Mouse (Mus musculus) hindbrain, embryonic 15.5 days (tissue): ENCODE data around the gene Sesn2. TPM values are rescaled to one million over a fixed set of nuclear protein-coding genes. Genes with fewer than 3 reads are reported as not detected.

Source experiments
- ATAC-seq: fragments of 200-750 bp; cut with Nextera tagmentation; 2 replicates; pipeline ENCODE4 v1.8.0; 2017; ENCODE audit warnings: low read depth, moderate number of reproducible peaks, moderate TSS enrichment; ENCODE audit not compliant: low FRiP score
- H3K27ac ChIP-seq: fragments of 300-500 bp; sonication (generic); replicated peaks from 2 replicates; pipeline ENCODE4 v1.5.1; 2015; ENCODE audit warnings: mild to moderate bottlenecking, inconsistent platforms
- H3K27me3 ChIP-seq: fragments of 300-500 bp; sonication (generic); 2 replicates; pipeline ENCODE4 v1.6.1; 2015; ENCODE audit warnings: control low read depth, inconsistent platforms
- H3K36me3 ChIP-seq: fragments of 300-500 bp; sonication (generic); 2 replicates; pipeline ENCODE4 v1.6.1; 2015; ENCODE audit warnings: control low read depth, inconsistent platforms
- H3K4me1 ChIP-seq: fragments of 300-500 bp; sonication (generic); replicated peaks from 2 replicates; pipeline ENCODE4 v1.6.1; 2015; ENCODE audit warnings: control low read depth, inconsistent platforms
- H3K4me2 ChIP-seq: fragments of 300-500 bp; sonication (generic); 2 replicates; pipeline ENCODE4 v1.6.1; 2015; ENCODE audit warnings: moderate library complexity, mild to moderate bottlenecking, inconsistent platforms
- H3K4me3 ChIP-seq: fragments of 300-500 bp; sonication (generic); 2 replicates; pipeline ENCODE4 v1.5.1; 2015; ENCODE audit warnings: mild to moderate bottlenecking, inconsistent platforms
- H3K9ac ChIP-seq: fragments of 300-500 bp; sonication (generic); 2 replicates; pipeline ENCODE4 v1.6.1; 2015; ENCODE audit warnings: inconsistent platforms
- H3K9me3 ChIP-seq: fragments of 300-500 bp; sonication (generic); 2 replicates; pipeline ENCODE4 v1.6.1; 2016; ENCODE audit warnings: control low read depth, inconsistent platforms
- WGBS: fragments of 180-500 bp; shearing (Covaris S2); methylation state at CpG from one replicate; pipeline ENCODE4 v1.1.7; 2015; 5-methylcytosine and 5-hydroxymethylcytosine counted together
- polyA plus RNA-seq: library from polyadenylated mRNA; unstranded; fragments of >200 nt; fragmentation: Nextera tagmentation; extraction: Ambion mirVana; gene quantifications from 2 replicates; pipeline ENCODE4 v1.2.1, GENCODE M21; 2015

Gene Sesn2
- polyA plus RNA-seq, 1 experiment from 2014 or later, result 11.5 TPM

GRCm38 (mm10) chr4:132464255-132464613 lies 46.1 kb downstream of the Sesn2 start:
- peak overlapping the region; percentile 74 for H3K4me3 ChIP-seq
- H3K27me3 ChIP-seq, result no peaks in the 10 kb centered on the region
- peaks cover 23% of the 10 kb centered on the region for H3K4me1 ChIP-seq
- peak overlapping the region; percentile 60 for H3K27ac ChIP-seq
- peak overlapping the region; percentile 61; the same call in 1 of the 2 replicates for H3K9ac ChIP-seq
- ATAC-seq, result peak; percentile 54; the same call in 1 of the 2 replicates
- H3K36me3 ChIP-seq, result peaks cover 17% of the 10 kb centered on the region
- H3K4me2 ChIP-seq, result peak overlapping the region; percentile 72
- no peaks in the 10 kb centered on the region for H3K9me3 ChIP-seq
- whole genome bisulfite sequencing, result 0% methylated on average over 5 of the region's 5 CpGs

DNA sequence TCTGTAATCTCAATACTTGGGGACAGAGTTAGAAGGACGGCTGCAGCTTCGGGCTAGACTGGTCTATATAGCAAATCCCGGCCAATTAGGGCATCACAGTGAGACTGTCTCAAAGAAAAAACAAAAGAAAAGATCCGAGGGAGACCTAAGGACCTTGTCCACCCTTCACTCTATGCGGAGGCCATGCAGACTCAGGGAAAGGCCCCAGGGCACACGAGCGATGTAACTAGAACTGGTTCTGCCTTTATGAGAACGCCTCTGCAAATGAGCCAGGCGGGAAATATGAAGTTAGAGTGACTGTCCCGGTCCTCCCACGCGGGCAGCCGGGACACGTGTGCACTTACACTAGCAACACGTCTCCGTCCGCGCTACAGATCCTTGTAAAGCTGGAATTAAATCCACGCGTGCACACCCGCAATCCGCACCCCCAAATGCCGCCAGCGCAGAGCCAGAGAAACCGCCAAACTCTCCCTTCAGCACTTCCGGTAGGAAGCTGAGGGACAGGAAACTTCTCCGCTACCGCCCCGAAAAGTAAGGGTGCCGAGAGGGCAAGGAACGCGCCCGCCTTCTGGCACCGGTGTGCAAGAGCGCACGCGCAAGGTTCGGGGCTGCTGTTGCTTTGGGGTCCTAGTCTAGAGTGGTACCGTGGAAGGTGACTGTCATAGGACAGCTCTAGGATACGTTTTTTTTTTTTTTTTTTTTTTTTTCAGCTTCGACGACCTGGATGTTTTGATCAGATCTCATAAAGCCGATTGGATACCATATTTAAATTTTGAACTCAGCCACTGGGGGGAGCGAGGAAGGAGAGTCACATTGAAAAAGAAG lies 46.7 kb downstream of the Sesn2 start, which contains the start of gene Med18:
TSS of gene Med18 (minus strand) at position 492 of the 825 bp plus-strand sequence.
- Histone ChIP-seq H3K27ac (peak within 1 kb of the TSS; percentile 60), H3K36me3 (peaks cover 19% of the 10 kb centered on the region), H3K9me3 (no peaks in the 10 kb centered on the region), H3K27me3 (no peaks in the 10 kb centered on the region), H3K4me1 (peaks cover 23% of the 10 kb centered on the region), H3K4me3 (peak within 1 kb of the TSS; percentile 74), H3K4me2 (peak within 1 kb of the TSS; percentile 72), H3K9ac (peak within 1 kb of the TSS; percentile 61)
- ATAC-seq, result peak; percentile 96
- WGBS, result under 1% methylated on average over 44 of the region's 44 CpGs

DNA sequence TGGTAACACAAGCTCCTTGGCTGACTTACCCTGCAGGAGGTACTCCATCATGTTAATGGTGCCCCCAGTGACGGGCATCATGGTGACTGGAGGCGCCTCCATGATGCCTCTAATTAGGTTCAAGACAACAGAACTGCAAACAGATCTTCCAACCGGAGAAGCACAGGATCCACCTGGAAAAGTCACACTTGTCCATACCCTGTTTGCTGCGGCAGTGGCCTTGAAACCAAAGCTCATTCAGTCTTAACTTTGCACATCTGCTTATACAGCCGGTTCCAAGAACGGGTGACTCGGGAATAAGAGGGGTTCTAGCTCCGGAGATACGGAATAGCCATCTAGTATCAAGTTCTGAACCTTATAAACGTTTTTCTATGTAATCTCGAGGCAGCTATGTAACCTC lies 47.5 kb downstream of the Sesn2 start:
- no peak for ATAC-seq
- 15% methylated on average over 11 of the region's 11 CpGs for WGBS
- Histone ChIP-seq H3K4me3 (peak overlapping the region; percentile 74), H3K36me3 (peaks cover 25% of the 10 kb centered on the region), H3K4me1 (peaks cover 23% of the 10 kb centered on the region), H3K4me2 (peak overlapping the region; percentile 72), H3K27me3 (no peaks in the 10 kb centered on the region), H3K9me3 (no peaks in the 10 kb centered on the region), H3K27ac (no peak overlapping the region), H3K9ac (peak overlapping the region; percentile 61)

DNA sequence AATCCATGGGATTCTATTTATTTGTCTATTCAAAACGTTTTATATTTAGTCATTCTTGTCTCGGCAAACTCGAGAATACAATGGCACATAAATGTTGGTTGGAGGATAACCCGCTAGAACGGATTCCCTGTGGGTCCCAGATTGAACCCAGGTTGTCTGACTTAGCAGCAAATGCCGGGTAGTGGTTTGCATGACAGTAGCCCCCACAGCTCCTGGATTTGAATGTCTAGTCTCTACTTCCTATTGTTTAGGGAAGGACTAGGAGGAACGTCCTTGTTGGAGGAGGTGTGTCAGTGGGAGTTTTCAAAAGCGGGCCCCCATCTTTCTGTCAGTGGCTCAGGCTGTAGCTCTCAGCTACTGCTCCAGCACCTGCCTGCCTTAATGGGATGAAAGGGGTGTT lies 50.1 kb downstream of the Sesn2 start:
- no peak overlapping the region for H3K27ac ChIP-seq
- peaks cover 32% of the 10 kb centered on the region for H3K36me3 ChIP-seq
- no peaks in the 10 kb centered on the region for H3K9me3 ChIP-seq
- WGBS, result 88% methylated on average over 8 of the region's 8 CpGs
- no peak overlapping the region for H3K9ac ChIP-seq
- no peak for ATAC-seq
- H3K4me1 ChIP-seq, result peaks cover 23% of the 10 kb centered on the region
- no peak overlapping the region for H3K4me3 ChIP-seq
- H3K27me3 ChIP-seq, result no peaks in the 10 kb centered on the region
- no peak overlapping the region for H3K4me2 ChIP-seq

DNA sequence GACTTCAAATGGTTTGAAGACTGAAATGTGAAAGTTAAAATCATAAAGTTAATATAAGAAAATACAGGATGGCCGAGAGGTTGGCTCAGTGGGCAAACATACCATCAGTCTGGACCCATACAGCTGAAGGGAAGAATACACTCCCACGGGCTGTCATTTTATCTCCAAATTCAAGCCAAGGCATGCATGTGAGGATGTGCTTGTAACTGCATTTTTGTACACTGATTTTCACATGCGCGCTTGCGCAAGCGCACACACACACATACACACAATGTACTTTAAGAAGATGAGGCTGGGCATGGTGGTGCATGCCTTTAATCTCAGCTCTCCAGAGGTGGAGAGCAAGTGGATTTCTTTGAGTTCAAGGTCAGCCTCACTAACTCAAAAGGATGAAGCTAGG lies 54.7 kb downstream of the Sesn2 start:
- Histone ChIP-seq H3K4me1 (no peaks in the 10 kb centered on the region), H3K27me3 (no peaks in the 10 kb centered on the region), H3K9ac (no peak overlapping the region), H3K27ac (no peak overlapping the region), H3K36me3 (peaks cover 28% of the 10 kb centered on the region), H3K4me2 (no peak overlapping the region), H3K4me3 (no peak overlapping the region), H3K9me3 (no peaks in the 10 kb centered on the region)
- 96% methylated on average over 6 of the region's 6 CpGs for WGBS
- no peak for ATAC-seq

GRCm38 (mm10) chr4:132455146-132455545 lies 55.2 kb downstream of the Sesn2 start:
- no peaks in the 10 kb centered on the region for H3K9me3 ChIP-seq
- no peak for ATAC-seq
- WGBS, result 88% methylated on average over 3 of the region's 3 CpGs
- no peaks in the 10 kb centered on the region for H3K27me3 ChIP-seq
- peaks cover 24% of the 10 kb centered on the region for H3K36me3 ChIP-seq
- H3K27ac ChIP-seq, result no peak overlapping the region
- H3K9ac ChIP-seq, result no peak overlapping the region
- no peak overlapping the region for H3K4me2 ChIP-seq
- no peak overlapping the region for H3K4me3 ChIP-seq
- no peaks in the 10 kb centered on the region for H3K4me1 ChIP-seq

GRCm38 (mm10) chr4:132454216-132454615 lies 56.1 kb downstream of the Sesn2 start:
- WGBS, result 80% methylated on average over 6 of the region's 6 CpGs
- no peak overlapping the region for H3K4me2 ChIP-seq
- H3K4me1 ChIP-seq, result no peaks in the 10 kb centered on the region
- ATAC-seq, result no peak
- no peak overlapping the region for H3K27ac ChIP-seq
- H3K4me3 ChIP-seq, result no peak overlapping the region
- H3K9ac ChIP-seq, result no peak overlapping the region
- peaks cover 15% of the 10 kb centered on the region for H3K36me3 ChIP-seq
- no peaks in the 10 kb centered on the region for H3K27me3 ChIP-seq
- H3K9me3 ChIP-seq, result no peaks in the 10 kb centered on the region

DNA sequence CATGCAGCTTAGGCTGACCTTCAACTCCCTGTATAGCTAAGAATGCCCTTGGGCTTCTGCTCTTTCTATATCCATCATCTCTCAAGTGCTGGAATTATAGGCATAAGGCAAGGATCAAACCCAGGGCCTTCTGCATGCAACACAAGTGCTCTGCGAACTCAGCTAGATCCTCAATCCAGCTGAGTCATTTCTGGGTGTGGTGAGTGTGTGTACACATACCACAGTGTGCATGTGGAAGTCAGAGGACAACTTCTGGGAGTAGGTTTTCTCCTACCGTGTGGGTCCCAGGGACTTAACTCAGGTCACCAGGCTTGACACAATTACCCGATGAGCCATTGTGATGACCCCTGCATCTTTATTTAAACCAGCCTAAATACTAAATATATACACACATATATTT lies 60.5 kb downstream of the Sesn2 start:
- Histone ChIP-seq H3K4me1 (no peaks in the 10 kb centered on the region), H3K4me2 (no peak overlapping the region), H3K27ac (no peak overlapping the region), H3K9ac (no peak overlapping the region), H3K4me3 (no peak overlapping the region), H3K27me3 (no peaks in the 10 kb centered on the region), H3K9me3 (no peaks in the 10 kb centered on the region), H3K36me3 (no peaks in the 10 kb centered on the region)
- no peak for ATAC-seq
- 86% methylated on average over 3 of the region's 3 CpGs for WGBS

DNA sequence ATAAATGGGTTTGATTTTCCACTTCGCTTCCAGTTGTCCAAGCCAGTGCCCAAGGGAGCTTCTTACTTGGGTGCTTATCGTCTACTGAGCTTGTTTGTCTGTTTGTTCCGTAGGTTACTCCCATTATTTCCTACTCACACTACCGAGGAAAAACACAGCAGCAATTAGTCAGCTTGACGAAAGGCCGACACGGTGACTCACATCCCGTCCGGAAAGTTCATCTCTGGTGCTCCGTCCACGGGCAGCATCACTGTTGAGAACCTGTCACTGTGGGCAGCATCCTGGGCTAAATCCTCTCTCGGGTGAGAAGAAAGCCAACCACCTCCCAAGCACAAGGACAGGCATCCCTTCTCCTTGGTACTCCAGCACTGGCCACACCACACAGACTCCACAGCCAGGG lies 64.2 kb downstream of the Sesn2 start:
- no peak overlapping the region for H3K4me2 ChIP-seq
- no peaks in the 10 kb centered on the region for H3K36me3 ChIP-seq
- H3K27ac ChIP-seq, result no peak overlapping the region
- no peak overlapping the region for H3K4me3 ChIP-seq
- H3K27me3 ChIP-seq, result no peaks in the 10 kb centered on the region
- no peak for ATAC-seq
- no peaks in the 10 kb centered on the region for H3K9me3 ChIP-seq
- 88% methylated on average over 12 of the region's 12 CpGs for WGBS
- H3K4me1 ChIP-seq, result no peaks in the 10 kb centered on the region
- no peak overlapping the region for H3K9ac ChIP-seq

DNA sequence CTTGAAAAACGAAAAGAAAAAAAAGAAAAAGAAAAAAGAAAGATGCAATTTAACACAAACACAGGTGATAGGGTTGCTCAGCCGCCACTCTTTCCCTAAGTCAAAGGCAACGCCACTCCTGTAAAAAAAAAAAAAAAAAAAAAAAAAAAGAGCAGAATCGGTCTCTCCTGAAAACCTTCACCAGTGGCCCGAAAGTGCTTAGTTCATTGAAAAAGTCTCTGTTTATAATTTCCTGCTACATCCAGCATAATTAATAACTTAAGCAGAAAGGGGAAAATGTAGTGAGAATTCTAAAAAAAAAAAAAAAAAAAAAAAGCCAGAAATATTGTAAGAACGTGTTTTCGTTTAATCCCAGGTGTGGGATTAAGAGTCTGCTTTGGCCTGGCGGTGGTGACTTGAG lies 65.8 kb downstream of the Sesn2 start:
- Histone ChIP-seq H3K36me3 (no peaks in the 10 kb centered on the region), H3K4me1 (no peaks in the 10 kb centered on the region), H3K9me3 (no peaks in the 10 kb centered on the region), H3K27me3 (no peaks in the 10 kb centered on the region), H3K9ac (no peak overlapping the region), H3K4me2 (no peak overlapping the region), H3K4me3 (no peak overlapping the region), H3K27ac (no peak overlapping the region)
- ATAC-seq, result no peak
- 87% methylated on average over 8 of the region's 8 CpGs for WGBS
